Mouse (Mus musculus) heart, adult 2 months (tissue): ENCODE data around the gene Atp11a. TPM values are rescaled to one million over a fixed set of nuclear protein-coding genes. Genes with fewer than 3 reads are reported as not detected.
A peak's percentile ranks its signal among the peaks of the same experiment; 100 is the strongest.

Experiments
- DNase-seq, 2 experiments: peaks; one replicate each; pipeline ENCODE4 v3.0.0; 2021
- H3K27ac ChIP-seq: fragments of 200-600 bp; 2 replicates; pipeline ENCODE4 v1.8.1; 2022
- H3K27me3 ChIP-seq: fragments of 200-500 bp; 2 replicates; pipeline ENCODE4 v1.6.1; 2012; ENCODE audit warnings: mild to moderate bottlenecking, low read length, inconsistent platforms, mixed read lengths; ENCODE audit not compliant: control insufficient read depth, insufficient read depth
- H3K36me3 ChIP-seq: fragments of 200-500 bp; 2 replicates; pipeline ENCODE4 v1.6.1; 2012; ENCODE audit warnings: low read length, inconsistent platforms; ENCODE audit not compliant: control insufficient read depth, insufficient read depth
- H3K4me1 ChIP-seq: fragments of 200-500 bp; 2 replicates; pipeline ENCODE4 v1.6.1; 2011; ENCODE audit warnings: low read length; ENCODE audit not compliant: control insufficient read depth, insufficient read depth
- H3K4me3 ChIP-seq: fragments of 200-600 bp; 2 replicates; pipeline ENCODE4 v1.8.1; 2022
- H3K79me2 ChIP-seq: fragments of 200-500 bp; replicated peaks from 2 replicates; pipeline ENCODE4 v1.6.1; 2012; ENCODE audit warnings: mild to moderate bottlenecking, inconsistent platforms, low read length, moderate library complexity, mixed read lengths; ENCODE audit not compliant: control insufficient read depth, insufficient read depth
- H3K9ac ChIP-seq: fragments of 200-500 bp; 2 replicates; pipeline ENCODE4 v1.6.1; 2012; ENCODE audit warnings: low read depth, mild to moderate bottlenecking, control low read depth, inconsistent platforms, low read length, mixed read lengths
- CTCF ChIP-seq: fragments of 200-600 bp; IDR thresholded peaks from 2 replicates; pipeline ENCODE4 v1.8.1; 2022; ENCODE audit warnings: antibody characterized with exemption, mild to moderate bottlenecking, moderate library complexity
- EP300 ChIP-seq: fragments of 200-500 bp; IDR thresholded peaks from 2 replicates; pipeline ENCODE4 v1.6.1; 2011; ENCODE audit warnings: low read depth, low read length, control low read depth; ENCODE audit not compliant: insufficient read depth
- POLR2A ChIP-seq: fragments of 200-500 bp; IDR thresholded peaks from 2 replicates; pipeline ENCODE4 v1.6.1; 2011; ENCODE audit warnings: mild to moderate bottlenecking, low read depth, low read length, control low read depth; ENCODE audit not compliant: insufficient read depth
- WGBS: fragments of 180-500 bp; shearing (Covaris S2); methylation state at CpG from one replicate; pipeline ENCODE4 v1.1.7; 2018; 5-methylcytosine and 5-hydroxymethylcytosine counted together
- intact Hi-C: fragments of 180-260 bp; cut with DNase I; formaldehyde crosslinking; loops from one replicate; pipeline ENCODE4 v1.15.1; 2025
- polyA plus RNA-seq: library from polyadenylated mRNA; depleted of rRNA; stranded (reverse); fragments of >200 nt; gene quantifications from 2 replicates; pipeline ENCODE4 v1.2.3, GENCODE M21; 2012
- total RNA-seq, 2 experiments: library from RNA; stranded (reverse); gene quantifications; 2 replicates each; pipeline ENCODE4 v1.2.3; 2021

Gene Atp11a
- total and polyA plus RNA-seq, 3 experiments: 56.0 to 80.1 (median 79.5) TPM

GRCm38 (mm10) chr8:12905599-12906321, 148.9 kb downstream of the Atp11a start:
- intact Hi-C loops: loop anchor here (1.0 to 2.0 kb wide), 3 partner anchors 8 to 43 kb away; no protein-coding TSS in a partner anchor
- peak overlapping the region; percentile 89 for H3K27ac ChIP-seq

GRCm38 (mm10) chr8:12906597-12906996, 149.8 kb downstream of the Atp11a start:
- no peak for DNase-seq
- WGBS: 58% methylated on average over 5 of the region's 5 CpGs
- intact Hi-C loops: loop anchor here (2.0 kb wide), 1 partner anchor 42 kb away; no protein-coding TSS in a partner anchor

More at GRCm38 (mm10) chr8:12905599-12906321, 148.9 kb downstream of the Atp11a start:
- Histone ChIP-seq H3K36me3 (no peaks in the 10 kb centered on the region), H3K4me3 (no peak overlapping the region), H3K27me3 (no peaks in the 10 kb centered on the region), H3K79me2 (no peaks in the 10 kb centered on the region), H3K4me1 (peaks cover 36% of the 10 kb centered on the region), H3K9ac (no peak overlapping the region)
- peak; percentile 67 to 80 for DNase-seq
- WGBS: 44% methylated on average over 11 of the region's 11 CpGs
- TF ChIP-seq POLR2A (peak; percentile 50; the same call in 1 of the 2 replicates), CTCF (no peak), EP300 (peak; percentile 99)

DNA sequence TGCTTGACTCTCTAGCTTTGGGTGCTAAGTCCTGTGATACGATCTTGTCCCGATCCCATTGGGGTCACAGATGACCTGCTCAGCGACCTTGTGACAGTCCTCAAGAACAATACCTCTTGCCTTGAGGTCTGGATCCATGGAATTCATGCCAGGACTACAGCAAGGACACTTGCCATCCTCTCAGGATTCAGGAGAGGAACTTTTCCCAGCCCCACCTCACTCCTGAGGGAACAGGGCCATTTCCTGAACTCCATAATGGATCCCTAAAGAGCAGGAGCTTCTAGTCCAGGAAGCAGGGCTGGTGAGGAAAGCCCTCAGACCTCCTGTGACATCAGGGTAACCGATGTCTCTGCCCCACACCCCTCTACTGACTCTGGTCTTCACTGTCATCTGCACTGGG, 150.9 kb downstream of the Atp11a start:
- TF ChIP-seq CTCF: no peak
- peak; percentile 97 for TF ChIP-seq EP300
- peak; percentile 42; the same call in 1 of the 2 replicates for TF ChIP-seq POLR2A
- Histone ChIP-seq H3K36me3 (no peaks in the 10 kb centered on the region), H3K27ac (peak overlapping the region; percentile 89), H3K4me1 (peaks cover 36% of the 10 kb centered on the region), H3K4me3 (no peak overlapping the region), H3K27me3 (no peaks in the 10 kb centered on the region), H3K79me2 (no peaks in the 10 kb centered on the region), H3K9ac (no peak overlapping the region)
- WGBS: 53% methylated on average over 4 of the region's 4 CpGs
- intact Hi-C loops: loop anchor here (2.0 kb wide), 1 partner anchor 41 kb away; no protein-coding TSS in a partner anchor
- DNase-seq: peak; percentile 44 to 59

More at GRCm38 (mm10) chr8:12906597-12906996, 149.8 kb downstream of the Atp11a start:
- Histone ChIP-seq H3K4me1 (peaks cover 36% of the 10 kb centered on the region), H3K27me3 (no peaks in the 10 kb centered on the region), H3K4me3 (no peak overlapping the region), H3K79me2 (no peaks in the 10 kb centered on the region), H3K9ac (no peak overlapping the region; the same call in 1 of the 2 replicates), H3K36me3 (no peaks in the 10 kb centered on the region), H3K27ac (peak overlapping the region; percentile 89)
- no peak for TF ChIP-seq POLR2A
- TF ChIP-seq CTCF: no peak
- TF ChIP-seq EP300: no peak

GRCm38 (mm10) chr8:12912011-12912410, 155.2 kb downstream of the Atp11a start:
- H3K4me3 ChIP-seq: no peak overlapping the region
- no peaks in the 10 kb centered on the region for H3K27me3 ChIP-seq
- no peak overlapping the region for H3K27ac ChIP-seq
- H3K79me2 ChIP-seq: no peaks in the 10 kb centered on the region
- no peaks in the 10 kb centered on the region for H3K36me3 ChIP-seq
- no peak overlapping the region for H3K9ac ChIP-seq
- TF ChIP-seq POLR2A (no peak), CTCF (no peak), EP300 (no peak)
- peaks cover 11% of the 10 kb centered on the region for H3K4me1 ChIP-seq
- 57% methylated on average over 5 of the region's 5 CpGs for WGBS
- intact Hi-C loops: no loop called here
- no peak for DNase-seq

GRCm38 (mm10) chr8:12915187-12916006, 158.6 kb downstream of the Atp11a start:
- Histone ChIP-seq H3K27me3 (no peaks in the 10 kb centered on the region), H3K36me3 (no peaks in the 10 kb centered on the region), H3K4me3 (no peak overlapping the region), H3K79me2 (no peaks in the 10 kb centered on the region), H3K27ac (no peak overlapping the region), H3K4me1 (peaks cover 7% of the 10 kb centered on the region), H3K9ac (no peak overlapping the region)
- TF ChIP-seq CTCF (no peak), POLR2A (no peak), EP300 (no peak)
- no peak for DNase-seq
- WGBS: 19% methylated on average over 42 of the region's 42 CpGs
- intact Hi-C loops: no loop called here
